Mouse (Mus musculus): ENCODE measurements around the gene Nop14.
A peak's percentile ranks its signal among the peaks of the same experiment; 100 is the strongest.

Gene Nop14

GRCm38 (mm10) chr5:34659686-34660590 lies at the start of gene Nop14, which contains the start of gene Grk4:
Gene Nop14, minus strand, starts transcription at chr5:34660148.
Gene Grk4, plus strand, starts transcription at chr5:34660379.
- peak; percentile 93 to 99 for DNase-seq (ENCODE audit: low spot score in 2 of 2)

- DNase-seq (ENCODE audit: low spot score in 2 of 2), result no peak
Measured at GRCm38 (mm10) chr5:34708436-34708835, 48.5 kb upstream of the Nop14 start.

- DNase-seq (ENCODE audit: low spot score in 2 of 2), result no peak
Measured at GRCm38 (mm10) chr5:34695521-34695920, 35.6 kb upstream of the Nop14 start.

DNA sequence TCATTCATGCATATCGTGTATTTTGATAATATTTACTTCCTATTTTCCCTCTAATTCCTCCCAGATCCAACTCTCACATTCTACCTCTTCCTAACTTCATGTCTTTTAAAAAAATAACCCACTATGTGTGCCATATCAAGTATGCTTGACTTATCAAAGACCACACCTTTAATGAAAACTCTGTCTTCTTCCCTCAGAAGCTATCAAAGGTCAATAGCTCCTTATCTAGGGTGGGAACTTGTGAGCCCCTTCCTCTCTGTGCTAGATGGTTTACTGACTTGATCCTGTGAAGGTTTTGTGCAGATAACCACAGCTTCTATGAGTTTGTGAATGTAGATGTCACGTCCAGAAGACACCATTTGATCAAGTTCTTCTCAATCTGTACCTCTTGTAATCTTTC lies 32.8 kb upstream of the Nop14 start:
- DNase-seq (ENCODE audit: low spot score in 2 of 2), result no peak

GRCm38 (mm10) chr5:34689868-34690267 lies 29.9 kb upstream of the Nop14 start:
- DNase-seq (ENCODE audit: low spot score in 2 of 2), result no peak

DNA sequence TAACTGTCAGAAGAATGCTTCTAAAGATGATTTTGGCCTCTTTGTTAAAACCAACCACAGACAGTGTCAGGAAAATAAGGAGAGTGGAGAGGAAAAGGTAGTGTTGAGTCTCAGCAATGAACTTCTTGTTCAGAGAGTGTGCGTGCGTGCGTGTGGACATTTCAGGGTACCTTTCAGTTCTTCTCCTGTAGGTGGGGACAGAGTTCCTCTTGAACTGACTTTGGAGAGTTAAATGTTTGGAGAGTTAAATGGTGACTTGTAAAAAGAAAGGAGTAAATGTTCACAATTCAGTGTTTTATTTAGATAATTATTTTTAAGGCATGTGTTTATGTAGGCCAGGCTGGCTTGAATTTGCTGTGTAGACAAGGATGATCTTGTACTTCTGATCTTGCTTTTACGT lies 10.3 kb upstream of the Nop14 start:
- no peak for DNase-seq (ENCODE audit: low spot score in 2 of 2)

DNA sequence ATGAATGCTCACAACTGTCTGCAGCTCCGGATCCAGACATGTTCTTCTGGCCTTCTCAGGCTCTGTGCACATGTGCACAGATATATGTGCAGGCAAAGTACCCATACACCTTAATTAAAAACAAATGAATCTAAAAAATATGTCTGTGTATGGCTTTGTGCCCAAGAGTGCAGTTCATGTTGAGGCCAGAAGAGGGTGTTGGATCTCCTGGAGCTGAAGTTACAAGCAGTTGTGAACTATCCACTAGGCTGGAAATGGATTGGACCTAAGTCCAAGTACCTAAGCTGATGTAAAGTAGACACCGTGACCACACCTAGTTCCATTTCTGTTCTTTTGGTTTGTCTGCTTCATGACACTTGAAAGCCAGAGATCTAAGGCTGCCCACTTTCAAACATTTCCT lies 9.5 kb upstream of the Nop14 start:
- DNase-seq (ENCODE audit: low spot score in 2 of 2), result no peak

DNA sequence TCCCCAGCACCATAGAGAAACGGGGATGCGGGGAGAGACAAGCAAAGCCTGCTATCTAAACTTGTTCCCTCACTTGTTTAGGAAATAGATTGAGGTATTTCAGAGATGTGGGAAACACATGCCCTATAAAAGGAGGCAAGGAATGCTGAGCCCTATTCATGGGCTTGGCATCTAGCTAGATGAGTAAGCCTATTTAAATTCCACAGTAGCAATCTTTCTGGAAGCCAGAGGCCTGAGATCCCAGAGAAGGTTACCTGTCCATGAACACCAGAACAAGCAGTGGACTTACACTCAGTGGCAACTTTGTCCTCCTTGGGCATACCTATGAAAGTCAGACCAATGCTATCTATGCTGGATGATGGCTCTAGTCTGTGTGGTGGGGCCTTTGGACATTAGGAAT lies 3.3 kb upstream of the Nop14 start:
- no peak for DNase-seq (ENCODE audit: low spot score in 2 of 2)

DNA sequence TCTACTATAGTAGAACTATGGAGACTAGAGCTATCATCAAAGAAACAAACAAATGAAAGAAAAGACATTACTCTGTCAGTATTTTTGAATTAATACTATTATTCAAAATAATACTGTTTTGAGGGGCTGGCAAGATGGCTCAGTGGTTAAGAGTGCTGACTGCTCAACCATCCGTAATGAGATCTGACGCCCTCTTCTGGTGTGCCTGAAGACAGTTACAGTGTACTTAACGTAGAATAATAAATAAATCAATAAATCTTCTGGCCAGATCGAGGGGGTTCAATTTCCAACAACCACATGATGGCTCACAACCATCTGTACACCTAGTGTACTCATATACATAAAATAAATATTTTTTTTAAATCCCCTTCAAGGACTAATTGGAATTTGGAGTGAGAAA lies 2.0 kb upstream of the Nop14 start:
- no peak for DNase-seq (ENCODE audit: low spot score in 2 of 2)

DNA sequence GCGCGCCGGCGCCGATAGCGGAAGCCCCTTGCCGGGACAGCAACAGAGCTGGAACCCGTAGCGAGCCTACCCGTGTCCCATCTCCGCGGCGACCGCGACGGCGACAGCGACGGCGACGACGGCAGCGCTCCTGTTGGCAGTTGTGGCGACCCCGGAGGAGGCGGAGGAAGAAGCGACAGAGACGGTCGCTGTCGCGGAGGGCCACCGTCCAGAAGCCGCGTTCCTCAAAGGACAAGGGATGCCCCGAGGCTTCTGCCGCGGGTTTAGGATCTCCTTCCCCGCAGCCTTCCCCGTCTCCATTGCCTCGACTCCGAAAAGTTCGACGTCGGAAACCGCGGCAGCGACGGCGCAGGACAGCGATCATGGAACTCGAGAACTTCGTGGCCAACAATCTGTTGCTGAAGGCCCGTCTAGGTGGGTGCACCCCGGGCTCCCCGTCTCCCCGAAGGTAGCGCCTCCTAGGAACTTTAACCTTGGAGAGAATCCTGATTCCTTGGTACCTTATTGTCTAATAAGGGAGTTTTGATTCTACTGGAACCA lies 713 bp upstream of the Nop14 start:
- no peak for DNase-seq (ENCODE audit: low spot score in 2 of 2)

DNA sequence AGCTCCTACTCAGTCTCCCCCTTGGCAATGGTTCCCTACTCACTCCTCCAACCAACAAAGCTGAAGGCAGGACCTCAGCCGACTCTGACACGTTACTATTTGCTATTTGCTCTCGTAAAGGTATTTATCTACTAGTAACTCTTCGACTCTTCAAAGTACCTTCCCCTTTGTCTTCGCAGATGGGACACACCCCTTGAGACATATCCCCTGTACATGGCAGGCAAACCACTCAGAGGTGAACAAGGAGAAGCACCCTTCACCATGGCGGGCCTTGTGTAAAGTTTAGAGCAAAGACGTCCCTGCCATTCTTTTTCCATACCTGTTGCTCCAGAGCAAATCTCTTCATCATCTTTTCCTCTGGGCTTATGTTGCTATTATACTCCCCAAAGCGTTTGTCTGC lies 2.4 kb downstream of the Nop14 start:
- no peak for DNase-seq (ENCODE audit: low spot score in 2 of 2)

DNA sequence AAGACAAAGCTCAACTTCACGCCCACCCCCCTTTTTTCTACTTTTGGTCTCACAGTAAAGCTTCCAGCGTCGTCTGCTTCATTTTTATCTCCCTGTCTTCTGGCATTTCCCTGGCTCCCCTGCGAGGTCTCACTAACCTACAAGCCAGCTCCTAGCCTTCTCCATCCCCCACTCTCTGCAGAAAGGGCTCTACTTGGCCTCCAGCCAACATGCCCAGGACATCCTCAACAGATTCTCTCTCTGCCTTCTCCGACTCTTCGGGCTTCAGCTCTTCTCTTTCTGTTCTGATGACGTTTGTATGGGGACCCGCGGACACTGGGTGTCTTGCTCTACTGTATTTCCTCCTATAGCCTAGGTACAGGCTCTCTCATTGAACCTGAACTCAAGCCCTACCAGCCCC lies 5.1 kb downstream of the Nop14 start:
- no peak for DNase-seq (ENCODE audit: low spot score in 2 of 2)

- no peak for DNase-seq (ENCODE audit: low spot score in 2 of 2)
Measured at GRCm38 (mm10) chr5:34652961-34653360, 7.0 kb downstream of the Nop14 start.

- DNase-seq (ENCODE audit: low spot score in 2 of 2), result peak in 1 of 2 experiments; percentile 68
Measured at GRCm38 (mm10) chr5:34647581-34647980, 12.4 kb downstream of the Nop14 start.

- no peak for DNase-seq (ENCODE audit: low spot score in 2 of 2)
Measured at GRCm38 (mm10) chr5:34642932-34643331, 17.0 kb downstream of the Nop14 start.

DNA sequence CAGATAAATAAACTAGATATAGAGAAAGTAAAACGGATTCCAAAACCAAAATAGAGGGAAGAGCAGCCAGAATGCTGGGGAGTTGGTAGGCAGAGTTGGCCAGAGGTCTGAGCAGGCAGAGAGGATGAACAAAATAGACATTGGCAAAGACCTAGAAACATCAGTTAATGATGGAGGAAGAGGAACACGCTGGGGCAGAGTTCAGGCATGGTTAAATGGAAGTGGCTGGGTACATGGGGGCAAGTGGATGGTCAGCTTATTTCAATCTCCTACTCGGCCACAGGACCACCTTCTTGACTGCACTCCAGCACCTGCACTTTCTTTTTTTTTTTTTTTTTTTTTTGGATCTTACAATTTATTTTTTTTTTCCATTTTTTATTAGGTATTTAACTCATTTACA lies 18.0 kb downstream of the Nop14 start:
- no peak for DNase-seq (ENCODE audit: low spot score in 2 of 2)

- no peak for DNase-seq (ENCODE audit: low spot score in 2 of 2)
Measured at GRCm38 (mm10) chr5:34637591-34638156, 22.3 kb downstream of the Nop14 start.

DNA sequence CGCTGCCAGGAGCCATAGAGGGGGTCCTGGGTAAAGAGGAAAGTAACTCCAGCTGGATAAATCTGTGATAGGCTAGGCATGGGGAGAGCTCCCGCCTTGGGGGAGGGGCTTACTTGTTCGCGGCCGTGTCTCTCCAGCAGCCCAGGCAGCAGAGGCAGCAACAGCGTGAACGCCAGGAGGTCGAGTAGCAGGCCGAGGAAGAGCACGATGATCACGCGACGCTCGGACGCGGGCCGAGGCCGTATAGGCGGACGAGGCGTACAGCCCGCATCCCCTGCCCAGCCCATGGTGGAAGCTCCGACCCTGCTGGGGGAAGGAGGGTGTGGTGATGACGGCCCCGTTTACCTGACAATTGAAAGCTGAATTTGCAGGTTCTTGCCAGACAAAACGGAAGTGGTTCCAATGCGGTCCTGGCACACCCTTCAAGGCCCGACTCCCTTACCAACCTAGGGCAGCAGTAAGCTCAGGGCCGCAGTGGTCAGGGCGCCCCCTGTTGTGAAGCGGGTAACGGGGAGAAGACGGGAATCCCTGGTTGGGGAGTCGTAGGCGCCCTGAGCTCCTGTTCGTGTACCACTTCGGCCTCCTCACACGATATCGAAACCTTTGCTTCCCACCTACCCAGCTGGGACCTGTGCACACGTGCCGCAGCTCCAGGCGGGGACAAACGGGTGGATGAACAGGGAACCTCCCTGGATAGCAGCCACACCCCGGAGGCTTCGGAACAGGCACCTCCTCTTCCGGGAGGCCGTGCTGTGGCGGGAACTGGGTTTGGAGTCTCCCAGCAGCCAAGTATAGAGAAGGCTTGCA lies 23.3 kb downstream of the Nop14 start, which contains the start of gene Mfsd10:
Gene Mfsd10 (minus strand): TSS at position 732 of the 807 bp plus-strand sequence.
- DNase-seq (ENCODE audit: low spot score in 2 of 2), result peak; percentile 36 to 70

DNA sequence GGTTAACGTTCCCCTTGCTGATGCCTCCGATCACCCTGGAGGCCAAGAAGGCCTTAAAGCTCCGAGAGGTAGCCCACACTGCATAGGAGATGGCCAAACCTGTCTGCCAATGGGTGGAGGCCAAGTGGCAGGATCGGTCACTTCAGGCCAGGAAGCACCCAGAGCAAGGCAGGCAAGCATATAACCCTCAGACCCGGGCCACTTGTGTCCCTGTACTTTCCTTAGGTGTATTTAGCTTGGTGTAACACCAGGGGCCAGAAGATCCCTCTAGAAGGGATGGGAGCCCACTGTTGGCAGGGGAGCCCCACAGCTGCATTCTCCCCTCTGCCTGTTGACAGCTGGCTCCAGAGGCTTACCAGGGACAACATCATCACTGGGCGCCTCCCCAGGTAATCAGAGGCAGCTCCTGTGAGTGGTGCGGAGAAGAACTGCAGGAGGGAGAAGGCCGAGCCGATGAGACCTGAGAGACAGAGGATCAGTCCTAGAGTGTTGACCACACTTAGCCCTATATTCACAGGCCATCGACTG lies 24.2 kb downstream of the Nop14 start:
- DNase-seq (ENCODE audit: low spot score in 2 of 2), result no peak

GRCm38 (mm10) chr5:34634746-34635400 lies 25.1 kb downstream of the Nop14 start:
- no peak for DNase-seq (ENCODE audit: low spot score in 2 of 2)

DNA sequence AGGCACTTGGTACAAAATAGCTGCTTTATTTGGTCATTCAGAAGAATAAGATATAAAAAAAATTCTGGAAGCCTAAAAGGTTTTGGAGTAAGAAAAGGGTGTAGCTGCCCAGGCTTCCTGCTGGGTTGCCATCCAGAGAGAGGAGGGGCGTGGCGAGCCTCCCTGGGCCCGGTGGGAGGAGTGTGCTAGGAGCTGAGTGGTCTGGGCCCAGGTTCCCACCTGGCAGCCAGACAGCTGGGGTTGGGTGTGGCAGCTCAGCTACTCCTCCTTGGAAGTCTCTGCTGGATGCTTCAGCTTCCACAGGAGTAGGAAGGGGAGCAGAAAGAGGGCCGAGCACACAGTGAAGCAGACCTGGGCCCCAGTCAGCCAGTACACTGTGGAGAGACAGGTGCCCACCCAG lies 26.3 kb downstream of the Nop14 start:
- no peak for DNase-seq (ENCODE audit: low spot score in 2 of 2)

Data from cerebellum, postnatal 4 days (tissue).